Mouse (Mus musculus) left cerebral cortex, postnatal 14 days (tissue): ENCODE results near the gene Ceacam5. TPM values are rescaled to one million over a fixed set of nuclear protein-coding genes. Genes with fewer than 3 reads are reported as not detected.

Experiments
- DNase-seq, 2 experiments: peaks; one replicate each; pipeline ENCODE4 v3.0.0; 2021 to 2022; ENCODE audit warnings: low spot score in 2 of 2, mixed read lengths in 1 of 2
- intact Hi-C: fragments of 180-260 bp; cut with DNase I; formaldehyde crosslinking; loops from one replicate; pipeline ENCODE4 v1.15.1; 2025
- long read RNA-seq, 2 experiments: library from polyadenylated mRNA; stranded (forward); transcript quantifications; one replicate each; pipeline ENCODE4 v2.0.0; 2021
- total RNA-seq, 2 experiments: library from RNA; stranded (reverse); gene quantifications; 2 replicates each; pipeline ENCODE4 v1.2.3; 2021

Gene Ceacam5
- total RNA-seq: not detected
- long read RNA-seq, experiment 1: 0 reads
- long read RNA-seq, experiment 2: 0 reads

DNA sequence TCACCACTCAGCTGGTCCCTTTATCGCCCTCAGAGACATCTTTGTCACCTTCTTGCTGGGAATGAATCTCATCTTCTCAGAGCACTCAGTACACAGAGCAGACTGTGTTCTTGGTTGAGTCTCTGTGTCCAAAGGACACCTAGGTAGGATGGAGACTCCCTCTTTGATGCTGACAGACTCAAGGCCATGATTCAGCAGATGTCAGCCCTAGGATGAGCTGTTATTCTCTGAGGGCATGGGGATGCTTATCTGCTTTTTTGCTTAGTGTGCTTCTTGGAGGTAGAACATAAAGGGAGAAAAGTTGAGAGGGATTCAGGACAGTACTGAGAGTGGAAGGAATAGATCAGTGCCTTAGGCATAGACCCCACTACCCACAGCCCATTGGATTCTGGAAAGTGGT is at the start of gene Ceacam5:
Gene Ceacam5 (plus strand): TSS at position 301 of the 400 bp plus-strand sequence.
- intact Hi-C loops: no loop called here
- DNase-seq: no peak

Other genes with a start within 250 kb of the Ceacam5 start
- gene Ceacam14, start 99.4 kb downstream of the Ceacam5 start, total RNA-seq: not detected
- not detected for gene Gm5155, start 158.5 kb downstream of the Ceacam5 start, total RNA-seq